Mouse (Mus musculus): ENCODE results near the gene Wdr4.

- TF ChIP-seq CTCF (conservative IDR thresholded peaks at IDR 0.05; ENCODE audit: insufficient read depth, insufficient read length, low read depth, low read length): no peak
- TF ChIP-seq POLR2A (IDR thresholded peaks at IDR 0.05; ENCODE audit: low read depth, low read length): no peak
Measured at GRCm38 (mm10) chr17:31563632-31564014, 43.8 kb upstream of the Wdr4 start.

Data from kidney, adult 2 months (tissue).